Mouse (Mus musculus): ENCODE measurements around the gene Arid1a. TPM values are rescaled to one million over a fixed set of nuclear protein-coding genes. Genes with fewer than 3 reads are reported as not detected.

Gene Arid1a
- polyA plus RNA-seq, 1 experiment from 2014 or later = 10.4 TPM

DNA sequence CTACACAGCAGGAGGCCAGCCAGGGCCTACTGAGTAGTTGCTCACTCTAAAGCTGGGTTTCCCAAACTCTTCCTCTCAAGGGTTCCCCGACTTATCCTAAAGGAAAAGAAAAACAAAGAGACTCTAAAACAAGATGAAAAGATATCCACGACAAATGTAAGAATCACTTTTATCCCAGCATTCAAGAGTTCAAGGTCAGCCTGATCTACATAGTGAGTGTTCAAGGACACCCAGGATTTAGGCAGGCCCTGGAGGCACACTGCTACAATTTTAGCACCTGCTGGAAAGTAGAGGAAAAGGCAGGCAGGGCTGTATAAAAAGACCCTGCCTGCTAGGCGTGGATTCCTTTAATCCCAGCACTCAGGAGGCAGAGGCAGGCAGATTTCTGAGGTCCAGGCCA lies 12.6 kb upstream of the Arid1a start:
- no peak for ATAC-seq
- Histone ChIP-seq H3K4me2 (replicated peaks; ENCODE audit: low read depth) (no peak overlapping the region), H3K36me3 (ENCODE audit: control insufficient read depth, insufficient read depth) (no peaks in the 10 kb centered on the region), H3K9me3 (ENCODE audit: control insufficient read depth) (no peaks in the 10 kb centered on the region), H3K27ac (ENCODE audit: low read depth, low read length) (no peak overlapping the region), H3K4me1 (replicated peaks; ENCODE audit: control insufficient read depth, insufficient read depth, low read length) (no peaks in the 10 kb centered on the region), H3K9ac (ENCODE audit: low read depth, low read length) (no peak overlapping the region), H3K4me3 (ENCODE audit: low read depth, low read length) (no peak overlapping the region), H3K27me3 (replicated peaks; ENCODE audit: control insufficient read depth, insufficient read depth, low read length) (no peaks in the 10 kb centered on the region)
- no peak for TF ChIP-seq CTCF (IDR thresholded peaks at IDR 0.05; ENCODE audit: low read depth)
- 77% methylated on average over 3 of the region's 3 CpGs for WGBS

DNA sequence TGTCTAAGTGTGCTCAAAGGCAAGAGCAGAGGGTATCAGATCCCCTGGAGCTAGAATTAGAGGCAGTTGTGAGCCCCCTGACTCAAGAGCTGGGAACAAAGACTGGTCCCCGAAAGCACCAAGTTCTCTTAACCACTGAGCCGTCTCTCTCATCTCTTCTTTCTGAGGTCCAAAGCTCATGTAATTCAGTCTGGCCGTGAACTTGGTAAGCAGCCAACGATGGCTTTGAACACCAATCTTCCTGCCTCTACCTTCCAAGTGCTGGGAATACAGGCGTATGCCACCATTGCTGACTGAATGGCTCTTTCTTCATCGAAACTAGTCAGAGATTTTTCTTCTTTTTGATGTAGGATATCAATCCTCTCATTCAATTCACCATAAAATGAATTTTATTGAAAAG lies 6.5 kb upstream of the Arid1a start:
- Histone ChIP-seq H3K4me3 (ENCODE audit: low read depth, low read length) (no peak overlapping the region), H3K27ac (ENCODE audit: low read depth, low read length) (no peak overlapping the region), H3K4me2 (replicated peaks; ENCODE audit: low read depth) (no peak overlapping the region), H3K9ac (ENCODE audit: low read depth, low read length) (no peak overlapping the region), H3K4me1 (replicated peaks; ENCODE audit: control insufficient read depth, insufficient read depth, low read length) (no peaks in the 10 kb centered on the region), H3K27me3 (replicated peaks; ENCODE audit: control insufficient read depth, insufficient read depth, low read length) (no peaks in the 10 kb centered on the region), H3K9me3 (ENCODE audit: control insufficient read depth) (no peaks in the 10 kb centered on the region), H3K36me3 (ENCODE audit: control insufficient read depth, insufficient read depth) (no peaks in the 10 kb centered on the region)
- WGBS = 57% methylated on average over 6 of the region's 6 CpGs
- TF ChIP-seq CTCF (IDR thresholded peaks at IDR 0.05; ENCODE audit: low read depth) = no peak
- no peak for ATAC-seq

- Histone ChIP-seq H3K27ac (ENCODE audit: low read depth, low read length) (no peak overlapping the region), H3K9ac (ENCODE audit: low read depth, low read length) (no peak overlapping the region), H3K4me2 (replicated peaks; ENCODE audit: low read depth) (no peak overlapping the region), H3K36me3 (ENCODE audit: control insufficient read depth, insufficient read depth) (no peaks in the 10 kb centered on the region), H3K4me3 (ENCODE audit: low read depth, low read length) (no peak overlapping the region), H3K4me1 (replicated peaks; ENCODE audit: control insufficient read depth, insufficient read depth, low read length) (0 out of 2 replicates have a peak, but pooled peaks cover 5% of the 10 kb centered on the region), H3K27me3 (replicated peaks; ENCODE audit: control insufficient read depth, insufficient read depth, low read length) (no peaks in the 10 kb centered on the region), H3K9me3 (ENCODE audit: control insufficient read depth) (no peaks in the 10 kb centered on the region)
- 84% methylated on average over 8 of the region's 8 CpGs for WGBS
- TF ChIP-seq CTCF (IDR thresholded peaks at IDR 0.05; ENCODE audit: low read depth) = no peak
- ATAC-seq = no peak
Measured at GRCm38 (mm10) chr4:133759659-133760058, 3.1 kb upstream of the Arid1a start.

DNA sequence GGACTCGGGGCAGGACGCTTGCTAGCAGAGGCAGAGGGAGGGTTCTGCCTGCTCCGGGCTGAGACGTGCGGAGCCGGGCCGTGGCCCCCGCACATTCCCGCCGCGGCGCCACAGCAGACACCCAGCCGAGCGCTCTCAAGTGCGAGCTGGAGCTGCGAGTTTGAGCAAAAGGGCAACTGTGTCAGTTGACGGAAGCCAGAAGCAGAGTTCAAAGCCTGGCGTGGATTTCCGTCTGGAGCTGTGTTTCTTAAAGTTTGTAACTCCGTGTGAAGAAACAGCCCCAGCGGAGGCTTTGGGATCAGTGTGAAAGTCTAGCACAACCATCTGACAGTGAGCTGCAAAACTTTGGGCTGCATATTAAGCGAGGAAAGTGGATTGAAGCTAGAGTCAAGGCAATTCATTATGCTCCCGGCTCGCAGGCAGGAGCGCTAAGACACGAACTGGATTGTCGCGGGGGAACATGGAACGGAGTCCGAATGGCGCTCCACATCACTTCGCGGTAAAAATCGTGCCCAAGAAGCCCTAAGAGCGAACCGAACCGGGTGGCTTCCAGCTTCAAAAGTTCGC lies 783 bp upstream of the Arid1a start:
- peak; percentile 32 for ATAC-seq
- WGBS = under 1% methylated on average over 38 of the region's 38 CpGs
- peak; percentile 37; the same call in 1 of the 2 replicates for TF ChIP-seq CTCF (IDR thresholded peaks at IDR 0.05; ENCODE audit: low read depth)

DNA sequence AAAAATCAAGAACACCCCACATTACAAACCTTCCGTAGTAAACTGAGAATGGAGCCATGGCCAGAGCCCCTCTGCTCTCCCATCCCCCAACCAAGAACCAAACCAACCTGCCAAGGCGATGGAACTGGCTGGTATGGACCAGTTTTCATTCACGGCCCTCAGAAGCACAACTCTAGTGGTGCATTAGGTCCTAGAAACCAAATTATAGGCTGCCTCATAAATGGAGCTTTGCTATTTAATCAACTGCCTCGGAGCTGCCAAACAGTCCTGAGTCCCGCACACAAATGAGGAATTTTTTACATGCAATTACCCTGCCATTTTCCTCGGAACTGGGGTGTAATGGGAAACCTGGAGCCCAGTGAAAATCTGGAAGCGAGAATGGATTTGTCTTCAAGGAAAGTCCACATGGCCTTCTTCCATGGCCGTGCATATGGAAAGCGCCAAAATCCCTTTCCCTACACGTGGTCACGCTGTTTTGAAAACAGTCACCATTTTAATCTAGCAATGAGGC lies 653 bp downstream of the Arid1a start:
- Histone ChIP-seq H3K36me3 (ENCODE audit: control insufficient read depth, insufficient read depth) (no peaks in the 10 kb centered on the region), H3K9me3 (ENCODE audit: control insufficient read depth) (no peaks in the 10 kb centered on the region), H3K4me1 (replicated peaks; ENCODE audit: control insufficient read depth, insufficient read depth, low read length) (0 out of 2 replicates have a peak, but pooled peaks cover 5% of the 10 kb centered on the region), H3K27me3 (replicated peaks; ENCODE audit: control insufficient read depth, insufficient read depth, low read length) (no peaks in the 10 kb centered on the region), H3K27ac (ENCODE audit: low read depth, low read length) (peak overlapping the region; percentile 99; the same call in 1 of the 2 replicates), H3K4me3 (ENCODE audit: low read depth, low read length) (peak overlapping the region; percentile 61), H3K9ac (ENCODE audit: low read depth, low read length) (no peak overlapping the region; the same call in 1 of the 2 replicates), H3K4me2 (replicated peaks; ENCODE audit: low read depth) (peak overlapping the region; percentile 84)
- TF ChIP-seq CTCF (IDR thresholded peaks at IDR 0.05; ENCODE audit: low read depth) = no peak
- whole genome bisulfite sequencing = 7% methylated on average over 11 of the region's 11 CpGs
- ATAC-seq = no peak

More for the DNA sequence above, 783 bp upstream of the Arid1a start:
- H3K4me1 ChIP-seq (replicated peaks; ENCODE audit: control insufficient read depth, insufficient read depth, low read length) = 0 out of 2 replicates have a peak, but pooled peaks cover 5% of the 10 kb centered on the region
- H3K4me2 ChIP-seq (replicated peaks; ENCODE audit: low read depth) = peak overlapping the region; percentile 84
- H3K36me3 ChIP-seq (ENCODE audit: control insufficient read depth, insufficient read depth) = no peaks in the 10 kb centered on the region
- H3K27me3 ChIP-seq (replicated peaks; ENCODE audit: control insufficient read depth, insufficient read depth, low read length) = no peaks in the 10 kb centered on the region
- peak overlapping the region; percentile 99 for H3K27ac ChIP-seq (ENCODE audit: low read depth, low read length)
- H3K4me3 ChIP-seq (ENCODE audit: low read depth, low read length) = peak overlapping the region; percentile 61
- H3K9me3 ChIP-seq (ENCODE audit: control insufficient read depth) = no peaks in the 10 kb centered on the region
- H3K9ac ChIP-seq (ENCODE audit: low read depth, low read length) = peak overlapping the region; percentile 86

DNA sequence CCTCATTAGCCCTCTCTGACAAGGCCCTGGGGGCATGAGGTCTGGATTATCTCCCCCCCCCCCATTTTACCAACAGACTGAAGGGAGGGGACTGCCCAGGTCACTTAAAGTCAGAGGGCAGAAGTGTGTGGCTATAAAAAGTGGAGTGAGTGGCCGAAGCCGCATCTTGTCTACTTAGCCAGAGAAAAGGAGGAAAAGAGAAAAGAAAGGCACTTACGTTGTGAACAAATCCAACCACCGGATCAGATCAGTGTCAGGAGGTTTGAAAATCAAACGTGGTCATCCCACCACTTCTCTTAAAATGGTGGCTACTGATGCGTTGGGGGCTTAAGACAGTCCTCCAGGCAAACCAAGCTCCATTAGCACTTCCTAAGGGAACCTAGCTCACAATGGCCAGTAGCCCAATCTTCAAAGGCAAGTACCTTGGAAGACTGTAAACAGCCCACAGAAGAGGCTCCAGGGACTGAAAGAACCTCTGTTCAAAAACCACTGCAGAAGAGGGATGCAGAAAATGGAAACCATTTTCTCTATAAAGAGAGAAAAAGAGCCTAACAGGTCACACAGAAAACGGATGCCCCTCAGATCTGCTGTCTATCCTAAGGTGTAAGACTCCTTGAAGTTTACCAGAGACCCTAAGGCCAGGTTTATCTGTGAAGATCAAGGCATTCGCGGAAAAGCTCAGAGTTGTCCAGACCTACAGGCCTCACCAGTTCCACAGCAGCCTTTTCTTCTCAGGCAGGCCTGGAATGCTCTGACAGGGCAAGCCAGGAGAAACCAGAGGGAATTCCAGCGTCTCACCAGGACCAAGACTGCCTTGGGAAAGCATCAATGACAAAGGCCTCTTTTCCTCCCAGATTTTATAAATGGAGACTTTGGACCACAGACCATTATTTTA lies 1.5 kb downstream of the Arid1a start:
- peak overlapping the region; percentile 98 for H3K27ac ChIP-seq (ENCODE audit: low read depth, low read length)
- peaks cover 7% of the 10 kb centered on the region; the same call in 1 of the 2 replicates for H3K4me1 ChIP-seq (replicated peaks; ENCODE audit: control insufficient read depth, insufficient read depth, low read length)
- H3K36me3 ChIP-seq (ENCODE audit: control insufficient read depth, insufficient read depth) = no peaks in the 10 kb centered on the region
- ATAC-seq = no peak
- peak overlapping the region; percentile 97 for H3K4me3 ChIP-seq (ENCODE audit: low read depth, low read length)
- WGBS = 21% methylated on average over 10 of the region's 10 CpGs
- H3K27me3 ChIP-seq (replicated peaks; ENCODE audit: control insufficient read depth, insufficient read depth, low read length) = no peaks in the 10 kb centered on the region
- H3K4me2 ChIP-seq (replicated peaks; ENCODE audit: low read depth) = peak overlapping the region; percentile 96
- no peak for TF ChIP-seq CTCF (IDR thresholded peaks at IDR 0.05; ENCODE audit: low read depth)
- no peaks in the 10 kb centered on the region for H3K9me3 ChIP-seq (ENCODE audit: control insufficient read depth)
- peak overlapping the region; percentile 100; the same call in 1 of the 2 replicates for H3K9ac ChIP-seq (ENCODE audit: low read depth, low read length)
